Mouse (Mus musculus) lung, embryonic 14.5 days (tissue): ENCODE measurements around the gene Pdxk. TPM values are rescaled to one million over a fixed set of nuclear protein-coding genes. Genes with fewer than 3 reads are reported as not detected.
A peak's percentile ranks its signal among the peaks of the same experiment; 100 is the strongest.
"Not testable (repeated sequence)": the region's sequence is repeated elsewhere in the genome, so short reads cannot be mapped to it uniquely, and the experiment has no call there.

ENCODE experiments used
- ATAC-seq: fragments of 200-750 bp; cut with Nextera tagmentation; 2 replicates; pipeline ENCODE4 v1.8.0; 2017; ENCODE audit warnings: mild to moderate bottlenecking, moderate TSS enrichment, moderate library complexity; ENCODE audit not compliant: insufficient read depth
- DNase-seq: peaks from one replicate; pipeline ENCODE4 v3.0.0-alpha.2; 2015
- H3K27ac ChIP-seq: fragments of 300-500 bp; sonication (generic); 2 replicates; pipeline ENCODE4 v1.5.1; 2014; ENCODE audit warnings: low read depth, mild to moderate bottlenecking, moderate library complexity
- H3K27me3 ChIP-seq: fragments of 300-500 bp; sonication (generic); 2 replicates; pipeline ENCODE4 v1.6.1; 2014; ENCODE audit warnings: low read length, control low read depth; ENCODE audit not compliant: insufficient read depth
- H3K36me3 ChIP-seq: fragments of 300-500 bp; sonication (generic); 2 replicates; pipeline ENCODE4 v1.6.1; 2014; ENCODE audit warnings: control low read depth; ENCODE audit not compliant: insufficient read depth
- H3K4me1 ChIP-seq: fragments of 300-500 bp; sonication (generic); 2 replicates; pipeline ENCODE4 v1.6.1; 2014; ENCODE audit warnings: antibody characterized with exemption, control low read depth; ENCODE audit not compliant: insufficient read depth
- H3K4me2 ChIP-seq: fragments of 300-500 bp; sonication (generic); 2 replicates; pipeline ENCODE4 v1.6.1; 2014; ENCODE audit warnings: mild to moderate bottlenecking
- H3K4me3 ChIP-seq: fragments of 300-500 bp; sonication (generic); 2 replicates; pipeline ENCODE4 v1.5.1; 2014; ENCODE audit warnings: low read depth, low read length
- H3K9ac ChIP-seq: fragments of 300-500 bp; sonication (generic); 2 replicates; pipeline ENCODE4 v1.6.1; 2014
- H3K9me3 ChIP-seq: fragments of 300-500 bp; sonication (generic); 2 replicates; pipeline ENCODE4 v1.6.1; 2016; ENCODE audit warnings: low read depth, low read length, control low read depth
- CTCF ChIP-seq: IDR thresholded peaks from 2 replicates; pipeline ENCODE4 v1.5.1; 2016; ENCODE audit warnings: antibody characterized with exemption, low read depth
- WGBS: fragments of 180-500 bp; shearing (Covaris S2); extraction: QIAGEN DNeasy Blood & Tissue Kit; methylation state at CpG from one replicate; pipeline ENCODE4 v1.1.7; 2014; 5-methylcytosine and 5-hydroxymethylcytosine counted together
- polyA plus RNA-seq: library from polyadenylated mRNA; unstranded; fragments of >200 nt; fragmentation: Nextera tagmentation; extraction: Ambion mirVana; gene quantifications from 2 replicates; pipeline ENCODE4 v1.2.1, GENCODE M21; 2014

Gene Pdxk
- polyA plus RNA-seq, 1 experiment from 2014 or later = 6.9 TPM

DNA sequence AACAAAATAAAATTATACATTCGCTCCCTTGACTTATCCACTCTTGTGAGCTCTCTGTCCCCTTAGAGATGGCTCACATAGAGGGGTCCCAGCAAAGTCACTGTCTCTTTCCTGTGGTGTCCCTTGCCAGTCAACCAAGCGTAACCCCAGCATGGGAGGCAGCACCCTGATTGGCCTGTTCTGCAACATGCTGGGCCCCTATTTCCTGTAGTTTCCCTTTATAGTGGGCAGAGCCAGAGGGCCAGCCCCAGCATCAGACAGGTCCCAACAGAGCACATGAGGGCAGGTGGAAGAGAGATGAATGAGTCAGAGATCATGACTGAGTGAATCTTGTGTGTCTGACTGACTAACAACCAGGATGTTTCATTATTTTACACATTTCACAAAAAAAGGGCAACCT is 43.8 kb downstream of the Pdxk start:
- Histone ChIP-seq H3K36me3 (no peaks in the 10 kb centered on the region), H3K9me3 (no peaks in the 10 kb centered on the region), H3K27ac (no peak overlapping the region), H3K4me1 (0 out of 2 replicates have a peak, but pooled peaks cover 6% of the 10 kb centered on the region), H3K9ac (no peak overlapping the region), H3K4me2 (no peak overlapping the region), H3K27me3 (no peaks in the 10 kb centered on the region), H3K4me3 (no peak overlapping the region)
- no peak for ATAC-seq
- DNase-seq = no peak
- no peak for TF ChIP-seq CTCF
- WGBS = 82% methylated on average over 2 of the region's 2 CpGs

DNA sequence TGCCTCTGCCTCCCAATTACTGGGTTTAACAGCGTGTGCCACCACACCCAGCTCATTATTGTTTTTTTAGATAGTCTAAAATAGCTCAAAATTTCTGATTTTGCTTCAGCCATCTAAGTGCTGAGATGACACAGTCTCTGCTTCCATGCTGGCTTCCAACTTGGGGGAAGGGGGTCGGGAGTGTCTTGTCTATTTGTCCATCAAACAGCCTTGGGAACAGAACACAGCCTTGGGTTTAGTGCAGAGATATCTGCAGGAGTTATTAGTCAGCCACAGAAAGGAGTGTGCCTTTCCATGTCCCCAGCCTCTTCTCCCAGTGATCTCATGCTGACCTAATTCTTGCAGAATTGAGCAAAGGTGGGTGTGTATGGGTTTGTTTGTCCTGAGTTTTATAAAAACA is 46.0 kb downstream of the Pdxk start:
- ATAC-seq = no peak
- Histone ChIP-seq H3K27me3 (no peaks in the 10 kb centered on the region), H3K4me1 (no peaks in the 10 kb centered on the region), H3K4me2 (no peak overlapping the region), H3K9me3 (no peaks in the 10 kb centered on the region), H3K27ac (no peak overlapping the region), H3K9ac (no peak overlapping the region), H3K36me3 (no peaks in the 10 kb centered on the region), H3K4me3 (no peak overlapping the region)
- DNase-seq = no peak
- WGBS = 75% methylated on average over 2 of the region's 2 CpGs
- TF ChIP-seq CTCF = no peak

DNA sequence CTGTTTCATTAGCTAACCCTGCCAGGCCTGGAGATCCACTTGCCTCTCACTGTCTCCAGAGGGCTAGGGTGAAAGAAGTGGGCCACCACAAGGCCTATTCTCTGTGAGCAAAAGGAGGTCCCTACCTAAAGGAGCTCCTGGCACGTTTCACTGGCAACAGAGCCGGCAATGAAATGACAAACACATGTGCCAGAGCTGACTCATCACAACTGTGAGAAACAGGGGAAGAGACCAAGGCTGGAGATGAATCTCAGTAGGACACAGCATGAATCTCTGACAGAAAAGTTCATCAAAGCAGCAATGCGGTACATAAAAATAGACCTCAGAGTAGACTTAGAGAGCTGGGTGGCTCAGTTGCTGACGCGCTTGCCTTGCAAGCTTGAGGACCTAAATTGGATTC is 46.9 kb downstream of the Pdxk start:
- no peak overlapping the region for H3K4me2 ChIP-seq
- no peaks in the 10 kb centered on the region for H3K36me3 ChIP-seq
- ATAC-seq (no peak), DNase-seq (no peak)
- H3K27ac ChIP-seq = no peak overlapping the region
- no peaks in the 10 kb centered on the region for H3K4me1 ChIP-seq
- 57% methylated on average over 5 of the region's 5 CpGs for WGBS
- no peak for TF ChIP-seq CTCF
- H3K9me3 ChIP-seq = no peaks in the 10 kb centered on the region
- no peak overlapping the region for H3K4me3 ChIP-seq
- no peaks in the 10 kb centered on the region for H3K27me3 ChIP-seq
- H3K9ac ChIP-seq = no peak overlapping the region

DNA sequence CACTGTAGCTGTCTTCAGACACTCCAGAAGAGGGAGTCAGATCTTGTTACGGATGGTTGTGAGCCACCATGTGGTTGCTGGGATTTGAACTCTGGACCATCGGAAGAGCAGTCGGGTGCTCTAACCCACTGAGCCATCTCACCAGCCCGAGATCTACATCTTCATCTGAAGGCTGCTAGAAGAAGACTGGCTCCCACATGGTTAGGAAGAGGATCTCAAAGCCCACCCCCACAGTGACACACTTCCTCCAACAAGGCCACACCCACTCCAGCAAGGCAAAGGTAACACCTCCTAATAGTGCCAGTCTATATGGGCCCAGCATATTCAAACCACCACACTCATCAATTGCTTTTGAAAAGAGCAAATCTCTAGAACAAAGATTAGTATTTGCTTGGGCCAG is 49.8 kb downstream of the Pdxk start:
- H3K9me3 ChIP-seq, H3K27ac ChIP-seq, H3K4me1 ChIP-seq, DNase-seq, H3K4me2 ChIP-seq, H3K4me3 ChIP-seq, H3K9ac ChIP-seq, ATAC-seq, H3K27me3 ChIP-seq: not testable (repeated sequence)
- H3K36me3 ChIP-seq = peaks cover 10% of the 10 kb centered on the region
- 80% methylated on average over 3 of the region's 4 CpGs for WGBS

DNA sequence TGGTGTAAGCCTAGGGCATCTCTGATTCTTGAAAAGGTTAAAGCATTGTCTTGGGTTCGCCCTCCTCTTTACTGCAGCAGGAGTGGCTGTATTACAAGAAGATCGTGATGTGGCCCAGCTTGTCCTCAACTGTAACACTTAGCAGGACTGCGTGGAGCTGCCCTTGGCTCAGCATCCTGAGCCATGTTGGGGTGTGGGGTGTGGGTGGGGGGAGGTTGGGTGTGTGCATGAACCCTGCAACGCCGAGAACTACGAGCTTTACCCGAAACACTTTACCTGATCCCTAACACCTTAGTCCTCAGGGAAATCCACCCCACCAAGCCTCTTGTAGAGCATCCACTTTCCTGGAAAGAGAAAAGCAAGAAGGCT is 51.6 kb downstream of the Pdxk start:
- Histone ChIP-seq H3K4me1 (no peaks in the 10 kb centered on the region), H3K27me3 (no peaks in the 10 kb centered on the region), H3K4me2 (peak overlapping the region; percentile 86), H3K27ac (no peak overlapping the region), H3K9me3 (no peaks in the 10 kb centered on the region), H3K4me3 (peak overlapping the region; percentile 94), H3K36me3 (peaks cover 28% of the 10 kb centered on the region), H3K9ac (peak overlapping the region; percentile 91)
- no peak for TF ChIP-seq CTCF
- no peak for ATAC-seq
- no peak for DNase-seq
- 44% methylated on average over 7 of the region's 7 CpGs for WGBS

DNA sequence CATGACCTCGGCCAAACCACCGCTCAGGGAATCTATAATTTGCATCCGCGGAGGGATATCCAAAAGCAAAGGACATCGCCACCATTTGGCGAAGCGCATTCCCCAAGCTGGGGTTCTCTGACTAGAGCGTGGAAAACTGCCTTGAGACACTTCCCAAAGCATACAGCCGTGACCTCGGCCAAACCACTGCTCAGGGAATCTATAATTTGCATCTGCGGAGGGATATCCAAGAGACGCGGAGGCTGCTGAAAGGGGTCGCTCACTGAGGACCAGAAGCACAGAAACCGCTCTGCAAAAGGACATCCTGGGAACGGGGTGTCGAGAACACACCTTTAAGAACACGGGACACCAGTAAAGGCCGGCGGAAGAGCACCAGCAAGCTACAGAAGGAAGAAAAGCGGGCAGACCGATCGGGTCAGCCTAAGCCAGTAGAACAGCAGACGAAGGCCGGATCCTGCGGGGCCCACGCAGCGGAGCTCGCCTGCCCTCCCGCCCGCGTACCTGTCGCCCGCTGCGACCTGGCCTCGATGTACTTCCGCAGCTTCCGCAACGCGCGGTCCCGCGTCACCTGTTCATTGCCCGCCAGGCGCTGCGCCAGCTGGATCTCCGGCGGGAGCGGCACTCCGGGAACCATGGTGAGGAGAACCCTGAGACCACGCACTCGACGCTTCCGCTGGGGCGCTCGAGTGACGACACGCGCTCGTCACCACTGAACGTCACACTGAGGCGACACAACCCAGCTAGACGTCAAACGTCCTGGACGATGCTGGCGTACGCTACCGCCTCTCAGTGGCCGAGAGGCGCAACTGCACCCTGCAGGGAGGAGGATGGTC is 52.2 kb downstream of the Pdxk start, which contains the start of gene Rrp1:
Gene Rrp1, minus strand, starts transcription at position 725 of the 833 bp plus-strand sequence.
- DNase-seq = peak; percentile 98
- no peaks in the 10 kb centered on the region for H3K9me3 ChIP-seq
- under 1% methylated on average over 70 of the region's 70 CpGs for WGBS

DNA sequence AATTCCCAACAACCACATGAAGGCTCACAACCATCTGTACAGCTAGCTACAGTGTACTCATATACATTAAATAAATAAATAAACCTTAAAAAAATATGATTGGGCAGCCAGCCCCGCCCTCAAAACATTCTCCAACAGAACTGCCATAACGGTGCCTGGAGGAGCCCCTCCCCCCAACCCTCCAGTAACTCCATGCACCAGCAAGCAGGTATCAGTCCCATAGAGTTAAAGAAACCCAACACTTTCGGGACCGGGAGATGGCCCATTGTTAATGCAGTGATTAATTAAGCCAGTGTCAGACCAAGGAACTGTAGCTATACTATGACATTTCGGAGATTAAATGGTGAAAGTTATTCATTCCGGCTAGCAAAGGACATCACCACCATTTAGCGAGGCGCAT is 52.9 kb downstream of the Pdxk start:
- DNase-seq = no peak
- Histone ChIP-seq H3K27me3 (no peaks in the 10 kb centered on the region), H3K4me2 (peak overlapping the region; percentile 86), H3K36me3 (peaks cover 41% of the 10 kb centered on the region), H3K27ac (0 out of 2 replicates have a peak overlapping the region, but pooled peaks have one; percentile 84), H3K9me3 (no peaks in the 10 kb centered on the region), H3K9ac (peak overlapping the region; percentile 91), H3K4me3 (peak overlapping the region; percentile 94), H3K4me1 (no peaks in the 10 kb centered on the region)
- TF ChIP-seq CTCF = no peak
- 10% methylated on average over 8 of the region's 8 CpGs for WGBS
- ATAC-seq = 0 out of 2 replicates have a peak, but pooled peaks have one; percentile 7

More for the DNA sequence above, 52.2 kb downstream of the Pdxk start, which contains the start of gene Rrp1:
- peak; percentile 93 for ATAC-seq
- Histone ChIP-seq H3K27ac (peak within 1 kb of the TSS; percentile 84), H3K4me2 (peak within 1 kb of the TSS; percentile 86), H3K27me3 (no peaks in the 10 kb centered on the region), H3K4me1 (no peaks in the 10 kb centered on the region), H3K36me3 (peaks cover 34% of the 10 kb centered on the region), H3K4me3 (peak within 1 kb of the TSS; percentile 94), H3K9ac (peak within 1 kb of the TSS; percentile 91)
- TF ChIP-seq CTCF = peak; percentile 100
